Comparison of ENCODE assay signal across 24 mouse cellular contexts in genomic region chr19:4058581-4058980, GRCm38 (mm10). TPM values are rescaled to one million over a fixed set of nuclear protein-coding genes. Genes with fewer than 3 reads are reported as not detected.
A peak's percentile ranks its signal among the peaks of the same experiment; 100 is the strongest.
DNase-seq lines count a peak whose midpoint lies in the region; ATAC-seq and TF ChIP-seq lines count a peak whose summit lies in the region.
"Had no signal": no experiment of that assay in that cellular context is flagged by ENCODE, and none has a peak within 500 bp of the region (broad histone marks: within the 10 kb centered on the region; RNA-seq: fewer than 3 reads in every experiment).

No protein-coding gene starts in this region.

- 91% methylated on average over 5 of the region's 5 CpGs for WGBS in bone marrow, adult 2 months
- WGBS in liver, embryonic 13.5 days (ENCODE audit: insufficient replicate concordance): 82% methylated on average over 5 of the region's 5 CpGs
- 86% methylated on average over 5 of the region's 5 CpGs for WGBS in forebrain, embryonic 13.5 days
- 90% methylated on average over 5 of the region's 5 CpGs for WGBS in neural tube, embryonic 15.5 days

- intact Hi-C loops in heart, postnatal 10 days (cut with DNase I): no loop called here

- no peak overlapping the region for H3K4me3 ChIP-seq in ES-Bruce4 (ENCODE audit: low read depth, low read length)
- no peak overlapping the region for H3K4me3 ChIP-seq in bone marrow, adult 2 months (replicated peaks; ENCODE audit: control insufficient read depth, low read depth, low read length)
- H3K4me3 ChIP-seq in liver, embryonic 13.5 days (replicated peaks): peak overlapping the region; percentile 44
- no peak overlapping the region for H3K4me3 ChIP-seq in forebrain, embryonic 13.5 days
- H3K4me3 ChIP-seq in neural tube, embryonic 15.5 days (replicated peaks): no peak overlapping the region
- H3K4me3 ChIP-seq: heart, adult 2 months; hindbrain, embryonic 15.5 days; limb, embryonic 15.5 days; midbrain, embryonic 13.5 days had no signal

- peak overlapping the region; percentile 7; the same call in 1 of the 2 replicates for H3K27ac ChIP-seq in ES-Bruce4 (ENCODE audit: insufficient read depth, low read length)
- H3K27ac ChIP-seq in bone marrow, adult 2 months (ENCODE audit: control insufficient read depth, insufficient read depth, low read depth, low read length, poor library complexity): peak overlapping the region; percentile 39
- peak overlapping the region; percentile 84 for H3K27ac ChIP-seq in liver, embryonic 13.5 days
- H3K27ac ChIP-seq in forebrain, embryonic 13.5 days: no peak overlapping the region
- H3K27ac ChIP-seq in neural tube, embryonic 15.5 days (replicated peaks): no peak overlapping the region
- H3K27ac ChIP-seq: heart, adult 2 months; hindbrain, embryonic 15.5 days; limb, embryonic 15.5 days; macrophage; midbrain, embryonic 13.5 days had no signal

- no peak for TF ChIP-seq EP300 in ES-Bruce4 (IDR thresholded peaks at IDR 0.05; ENCODE audit: insufficient read depth, low read depth, low read length)

- H3K9me3 ChIP-seq in ES-Bruce4 (replicated peaks; ENCODE audit: control insufficient read depth, insufficient read depth, low read length, poor library complexity, severe bottlenecking): peaks cover 7% of the 10 kb centered on the region
- H3K9me3 ChIP-seq in liver, embryonic 13.5 days (replicated peaks): no peaks in the 10 kb centered on the region
- no peaks in the 10 kb centered on the region for H3K9me3 ChIP-seq in forebrain, embryonic 13.5 days (replicated peaks)
- H3K9me3 ChIP-seq in neural tube, embryonic 15.5 days (replicated peaks): no peaks in the 10 kb centered on the region
- H3K9me3 ChIP-seq: hindbrain, embryonic 15.5 days; limb, embryonic 15.5 days; midbrain, embryonic 13.5 days had no signal

- peaks cover 17% of the 10 kb centered on the region for H3K4me1 ChIP-seq in ES-Bruce4 (ENCODE audit: control insufficient read depth, insufficient read depth, low read length)
- peaks cover 3% of the 10 kb centered on the region; the same call in 1 of the 2 replicates for H3K4me1 ChIP-seq in bone marrow, adult 2 months (ENCODE audit: control insufficient read depth, insufficient read depth, low read length)
- H3K4me1 ChIP-seq in liver, embryonic 13.5 days (replicated peaks): peaks cover 61% of the 10 kb centered on the region
- H3K4me1 ChIP-seq in forebrain, embryonic 13.5 days: no peaks in the 10 kb centered on the region
- H3K4me1 ChIP-seq in neural tube, embryonic 15.5 days: no peaks in the 10 kb centered on the region
- H3K4me1 ChIP-seq: hindbrain, embryonic 15.5 days; midbrain, embryonic 13.5 days had no signal

- peaks cover 2% of the 10 kb centered on the region; the same call in 1 of the 2 replicates for H3K27me3 ChIP-seq in ES-Bruce4 (ENCODE audit: control insufficient read depth, insufficient read depth, low read length, poor library complexity, severe bottlenecking)
- no peaks in the 10 kb centered on the region for H3K27me3 ChIP-seq in liver, embryonic 13.5 days
- H3K27me3 ChIP-seq in forebrain, embryonic 13.5 days: no peaks in the 10 kb centered on the region
- H3K27me3 ChIP-seq in neural tube, embryonic 15.5 days (replicated peaks): no peaks in the 10 kb centered on the region
- H3K27me3 ChIP-seq: hindbrain, embryonic 15.5 days; limb, embryonic 15.5 days; midbrain, embryonic 13.5 days had no signal

- ATAC-seq in liver, embryonic 13.5 days (ENCODE audit: low read depth): no peak
- no peak for ATAC-seq in forebrain, embryonic 13.5 days
- no peak for ATAC-seq in neural tube, embryonic 15.5 days (ENCODE audit: low FRiP score)
- ATAC-seq: midbrain, embryonic 13.5 days had no signal

- no peaks in the 10 kb centered on the region for H3K36me3 ChIP-seq in ES-Bruce4 (ENCODE audit: control insufficient read depth, insufficient read depth, low read length, poor library complexity, severe bottlenecking)
- no peaks in the 10 kb centered on the region for H3K36me3 ChIP-seq in liver, embryonic 13.5 days
- no peaks in the 10 kb centered on the region for H3K36me3 ChIP-seq in forebrain, embryonic 13.5 days (ENCODE audit: poor library complexity, severe bottlenecking)
- no peaks in the 10 kb centered on the region for H3K36me3 ChIP-seq in neural tube, embryonic 15.5 days
- H3K36me3 ChIP-seq: hindbrain, embryonic 15.5 days; limb, embryonic 15.5 days; midbrain, embryonic 13.5 days had no signal

- TF ChIP-seq POLR2A in ES-Bruce4 (IDR thresholded peaks at IDR 0.05; ENCODE audit: insufficient read depth, low read length): no peak
- TF ChIP-seq POLR2A in bone marrow, adult 2 months (IDR thresholded peaks at IDR 0.05; ENCODE audit: borderline replicate concordance, control insufficient read depth, low read depth, low read length): no peak

- no peak for TF ChIP-seq CTCF in ES-Bruce4 (IDR thresholded peaks at IDR 0.05; ENCODE audit: low read depth, low read length)
- no peak for TF ChIP-seq CTCF in bone marrow, adult 2 months (IDR thresholded peaks at IDR 0.05; ENCODE audit: control insufficient read depth, insufficient read depth, low read length)

- no peak overlapping the region for H3K9ac ChIP-seq in ES-Bruce4 (ENCODE audit: low read depth, poor library complexity, severe bottlenecking)
- peak overlapping the region; percentile 60 for H3K9ac ChIP-seq in liver, embryonic 13.5 days
- no peak overlapping the region for H3K9ac ChIP-seq in forebrain, embryonic 13.5 days
- H3K9ac ChIP-seq in neural tube, embryonic 15.5 days (replicated peaks): no peak overlapping the region
- H3K9ac ChIP-seq: hindbrain, embryonic 15.5 days; limb, embryonic 15.5 days; midbrain, embryonic 13.5 days had no signal

- H3K4me2 ChIP-seq in liver, embryonic 13.5 days: peak overlapping the region; percentile 68
- H3K4me2 ChIP-seq in forebrain, embryonic 13.5 days: no peak overlapping the region
- H3K4me2 ChIP-seq in neural tube, embryonic 15.5 days: no peak overlapping the region
- H3K4me2 ChIP-seq: hindbrain, embryonic 15.5 days; limb, embryonic 15.5 days; midbrain, embryonic 13.5 days had no signal

- peak; percentile 88 for DNase-seq in heart, adult 11 months
- DNase-seq in heart, postnatal 10 days: no peak
- no peak for DNase-seq in liver, embryonic 13.5 days
- no peak for DNase-seq in urinary bladder, postnatal 4 days (ENCODE audit: low spot score in 2 of 2)
- DNase-seq: B cell, adult 2 months; cerebellum, adult 9-10 months; heart, adult 2 months; heart, postnatal 14 days; kidney, adult 2 months; kidney, postnatal 25 days; spleen, adult 18-20 months had no signal

RNA-seq across cellular contexts. Expression of gene Gstp3, which starts 0.8 kb away (rescaled TPM):
- total RNA-seq in heart, postnatal 10 days (2021): not detected
- 0.91 and 2.3 TPM in 2 replicates for polyA plus RNA-seq in ES-Bruce4 (2011; ENCODE audit: insufficient read depth, insufficient read length, low read depth, missing spikeins)
- 13.5 and 18.0 TPM in 2 replicates for polyA plus RNA-seq in bone marrow, adult 2 months (2011; ENCODE audit: insufficient read depth, insufficient read length, low replicate concordance, missing spikeins)
- 28.0 and 28.3 TPM in 2 replicates for polyA plus RNA-seq in liver, embryonic 13.5 days (2015; fragmentation: Nextera tagmentation; extraction: Ambion mirVana)
- not detected in 2 replicates for polyA plus RNA-seq in forebrain, embryonic 13.5 days (2015; fragmentation: Nextera tagmentation; extraction: Ambion mirVana)
- 1.1 TPM in 1 of 2 replicates, not detected in the other for polyA plus RNA-seq in neural tube, embryonic 15.5 days (2015; fragmentation: Nextera tagmentation; extraction: Ambion mirVana)
- total RNA-seq: gastrocnemius, adult 8-10 months; heart, adult 2 months; heart, postnatal 14 days; layer of hippocampus, postnatal 10 days; left cerebral cortex, postnatal 14 days had no signal
- polyA plus RNA-seq: hindbrain, embryonic 15.5 days; macrophage; midbrain, embryonic 13.5 days; neural tube, embryonic 11.5 days had no signal

RNA-seq across cellular contexts. Expression of gene Gstp2, which starts 12.8 kb away (rescaled TPM):
- total RNA-seq in heart, postnatal 10 days (2021): 10 to 100 TPM; 87.3 to 90.7 TPM
- polyA plus RNA-seq in ES-Bruce4 (2011; ENCODE audit: insufficient read depth, insufficient read length, low read depth, missing spikeins): 29.3 and 32.1 TPM in 2 replicates
- polyA plus RNA-seq in bone marrow, adult 2 months (2011; ENCODE audit: insufficient read depth, insufficient read length, low replicate concordance, missing spikeins): 21.6 TPM in 1 of 2 replicates, not detected in the other
- 7.7 and 11.2 TPM in 2 replicates for polyA plus RNA-seq in liver, embryonic 13.5 days (2015; fragmentation: Nextera tagmentation; extraction: Ambion mirVana)
- 1.0 and 2.5 TPM in 2 replicates for polyA plus RNA-seq in forebrain, embryonic 13.5 days (2015; fragmentation: Nextera tagmentation; extraction: Ambion mirVana)
- 1.9 and 7.6 TPM in 2 replicates for polyA plus RNA-seq in neural tube, embryonic 15.5 days (2015; fragmentation: Nextera tagmentation; extraction: Ambion mirVana)
- polyA plus RNA-seq: macrophage had no signal

RNA-seq across cellular contexts. Expression of gene Gstp1, which starts 20.8 kb away (rescaled TPM):
- total RNA-seq in heart, postnatal 10 days (2021): 100 to 1,000 TPM; 270 to 278 TPM
- 119 and 155 TPM in 2 replicates for polyA plus RNA-seq in ES-Bruce4 (2011; ENCODE audit: insufficient read depth, insufficient read length, low read depth, missing spikeins)
- polyA plus RNA-seq in bone marrow, adult 2 months (2011; ENCODE audit: insufficient read depth, insufficient read length, low replicate concordance, missing spikeins): 125 and 187 TPM in 2 replicates
- 629 and 652 TPM in 2 replicates for polyA plus RNA-seq in liver, embryonic 13.5 days (2015; fragmentation: Nextera tagmentation; extraction: Ambion mirVana)
- polyA plus RNA-seq in forebrain, embryonic 13.5 days (2015; fragmentation: Nextera tagmentation; extraction: Ambion mirVana): 390 and 392 TPM in 2 replicates
- 552 and 568 TPM in 2 replicates for polyA plus RNA-seq in neural tube, embryonic 15.5 days (2015; fragmentation: Nextera tagmentation; extraction: Ambion mirVana)

RNA-seq across cellular contexts. Expression of gene Cabp2, which starts 22.8 kb away (rescaled TPM):
- total RNA-seq in heart, postnatal 10 days (2021): not detected
- not detected in 2 replicates for polyA plus RNA-seq in ES-Bruce4 (2011; ENCODE audit: insufficient read depth, insufficient read length, low read depth, missing spikeins)
- polyA plus RNA-seq in bone marrow, adult 2 months (2011; ENCODE audit: insufficient read depth, insufficient read length, low replicate concordance, missing spikeins): not detected in 2 replicates
- polyA plus RNA-seq in liver, embryonic 13.5 days (2015; fragmentation: Nextera tagmentation; extraction: Ambion mirVana): 0.43 and 0.67 TPM in 2 replicates
- polyA plus RNA-seq in forebrain, embryonic 13.5 days (2015; fragmentation: Nextera tagmentation; extraction: Ambion mirVana): not detected in 2 replicates
- polyA plus RNA-seq in neural tube, embryonic 15.5 days (2015; fragmentation: Nextera tagmentation; extraction: Ambion mirVana): not detected in 2 replicates
- total RNA-seq: gastrocnemius, adult 8-10 months; heart, adult 2 months; heart, postnatal 14 days; layer of hippocampus, postnatal 10 days; left cerebral cortex, postnatal 14 days had no signal
- polyA plus RNA-seq: heart, adult 2 months; hindbrain, embryonic 15.5 days; limb, embryonic 15.5 days; macrophage; midbrain, embryonic 13.5 days; neural tube, embryonic 11.5 days; stomach, postnatal 0 days had no signal

RNA-seq across cellular contexts. Expression of gene Cdk2ap2, which starts 38.4 kb away (rescaled TPM):
- total RNA-seq in heart, postnatal 10 days (2021): 10 to 100 TPM; 21.9 to 26.3 TPM
- polyA plus RNA-seq in ES-Bruce4 (2011; ENCODE audit: insufficient read depth, insufficient read length, low read depth, missing spikeins): 26.9 and 32.5 TPM in 2 replicates
- 93.3 and 143 TPM in 2 replicates for polyA plus RNA-seq in bone marrow, adult 2 months (2011; ENCODE audit: insufficient read depth, insufficient read length, low replicate concordance, missing spikeins)
- 94.3 and 94.7 TPM in 2 replicates for polyA plus RNA-seq in liver, embryonic 13.5 days (2015; fragmentation: Nextera tagmentation; extraction: Ambion mirVana)
- 77.4 and 80.3 TPM in 2 replicates for polyA plus RNA-seq in forebrain, embryonic 13.5 days (2015; fragmentation: Nextera tagmentation; extraction: Ambion mirVana)
- 88.7 and 99.0 TPM in 2 replicates for polyA plus RNA-seq in neural tube, embryonic 15.5 days (2015; fragmentation: Nextera tagmentation; extraction: Ambion mirVana)

Comparison
In these comparisons a context has a peak if more than half of its experiments do, and no peak if none do; other contexts are left out.
1. H3K27ac ChIP-seq: peak in ES-Bruce4 (single experiment), bone marrow, adult 2 months (single experiment) and liver, embryonic 13.5 days (single experiment); none in forebrain, embryonic 13.5 days (single experiment) and neural tube, embryonic 15.5 days (single experiment).